Mouse (Mus musculus): ENCODE measurements around the gene Msrb1.

DNA sequence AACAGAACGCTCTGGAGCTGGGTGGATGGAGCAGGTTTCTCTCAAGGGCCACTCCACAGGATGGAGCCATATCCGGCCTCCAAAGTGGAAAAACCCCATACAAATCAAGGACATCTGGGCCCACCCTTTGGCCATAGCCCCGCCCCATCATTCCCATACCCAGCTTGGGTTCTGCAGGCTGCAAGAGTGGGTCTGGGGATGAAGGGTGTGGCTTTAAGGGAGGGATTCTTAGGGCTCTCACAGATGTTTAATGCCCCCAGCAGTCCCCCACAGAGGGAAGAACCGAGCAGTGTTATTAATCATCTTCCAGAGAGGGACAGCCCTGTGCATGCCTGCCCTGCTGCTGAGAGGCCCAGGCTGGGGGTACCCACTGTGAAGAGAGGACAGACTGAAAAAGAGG lies 10.5 kb downstream of the Msrb1 start:
- no peak for TF ChIP-seq CTCF (IDR thresholded peaks at IDR 0.05; ENCODE audit: borderline replicate concordance, insufficient read depth, low read length)
- TF ChIP-seq POLR2A (IDR thresholded peaks at IDR 0.05; ENCODE audit: low read depth, low read length): no peak
